Mouse (Mus musculus) regulatory T cell (primary cell): ENCODE measurements around the gene Asb17.
"Not testable (repeated sequence)": the region's sequence is repeated elsewhere in the genome, so short reads cannot be mapped to it uniquely, and the experiment has no call there.

Source experiments
- in situ Hi-C: fragments of 300-600 bp; cut with MboI, MseI; formaldehyde crosslinking; loops from one replicate; pipeline ENCODE4 v1.15.1; 2025; ENCODE audit warnings: high pct_unique_total_duplicates

The Asb17 gene

GRCm38 (mm10) chr3:153831873-153832653, 11.9 kb upstream of the Asb17 start:
- in situ Hi-C loops: loop anchor here (10.0 kb wide), 1 partner anchor 1953 kb away; no protein-coding TSS in a partner anchor

GRCm38 (mm10) chr3:153832654-153832945, 11.4 kb upstream of the Asb17 start:
- in situ Hi-C loops: loop anchor here (10.0 kb wide), 1 partner anchor 1952 kb away; no protein-coding TSS in a partner anchor

- in situ Hi-C loops: loop anchor here (10.0 kb wide), 1 partner anchor 1951 kb away; no protein-coding TSS in a partner anchor
Measured at GRCm38 (mm10) chr3:153834071-153834470, 9.9 kb upstream of the Asb17 start.

GRCm38 (mm10) chr3:153835455-153836086, 8.4 kb upstream of the Asb17 start:
- in situ Hi-C loops: loop anchor here (10.0 kb wide), 1 partner anchor 1949 kb away; no protein-coding TSS in a partner anchor

- in situ Hi-C loops: loop anchor here (10.0 kb wide), 1 partner anchor 1948 kb away; no protein-coding TSS in a partner anchor
Measured at GRCm38 (mm10) chr3:153836316-153836715, 7.7 kb upstream of the Asb17 start.

- in situ Hi-C loops: loop anchor here (10.0 kb wide), 1 partner anchor 1947 kb away; no protein-coding TSS in a partner anchor
Measured at GRCm38 (mm10) chr3:153837593-153837992, 6.4 kb upstream of the Asb17 start.

- in situ Hi-C loops: no loop called here
Measured at GRCm38 (mm10) chr3:153844757-153845156, 748 bp downstream of the Asb17 start.

- in situ Hi-C loops: no loop called here
Measured at GRCm38 (mm10) chr3:153845500-153845899, 1.5 kb downstream of the Asb17 start.

- in situ Hi-C loops: no loop called here
Measured at GRCm38 (mm10) chr3:153846109-153846508, 2.1 kb downstream of the Asb17 start.

- in situ Hi-C loops: no loop called here
Measured at GRCm38 (mm10) chr3:153847207-153847733, 3.3 kb downstream of the Asb17 start.

GRCm38 (mm10) chr3:153849368-153850015, 5.5 kb downstream of the Asb17 start:
- in situ Hi-C loops: no loop called here

- in situ Hi-C loops: no loop called here
Measured at GRCm38 (mm10) chr3:153850759-153851158, 6.8 kb downstream of the Asb17 start.

GRCm38 (mm10) chr3:153852266-153852665, 8.3 kb downstream of the Asb17 start:
- in situ Hi-C loops: no loop called here

GRCm38 (mm10) chr3:153858350-153859001, 14.5 kb downstream of the Asb17 start:
- in situ Hi-C loops: no loop called here

GRCm38 (mm10) chr3:153860392-153860791, 16.4 kb downstream of the Asb17 start:
- in situ Hi-C loops: not testable (repeated sequence)

- in situ Hi-C loops: no loop called here
Measured at GRCm38 (mm10) chr3:153863816-153864215, 19.8 kb downstream of the Asb17 start.

- in situ Hi-C loops: no loop called here
Measured at GRCm38 (mm10) chr3:153864636-153865429, 20.8 kb downstream of the Asb17 start.

GRCm38 (mm10) chr3:153867149-153868136, 23.4 kb downstream of the Asb17 start:
- in situ Hi-C loops: no loop called here

- in situ Hi-C loops: no loop called here
Measured at GRCm38 (mm10) chr3:153871396-153871795, 27.4 kb downstream of the Asb17 start.
